Mouse (Mus musculus) heart, embryonic 16.5 days (tissue): ENCODE measurements around the gene Creb3l2. TPM values are rescaled to one million over a fixed set of nuclear protein-coding genes. Genes with fewer than 3 reads are reported as not detected.

Experiments used
- ATAC-seq: fragments of 200-750 bp; cut with Nextera tagmentation; replicated peaks from 2 replicates; pipeline ENCODE4 v1.8.0; 2017; ENCODE audit warnings: moderate number of reproducible peaks; ENCODE audit not compliant: insufficient read depth, low FRiP score; ENCODE audit errors: extremely low read depth
- H3K27ac ChIP-seq: fragments of 300-500 bp; sonication (generic); 2 replicates; pipeline ENCODE4 v1.5.1; 2014; ENCODE audit warnings: mild to moderate bottlenecking, low read length, control low read depth, moderate library complexity
- H3K27me3 ChIP-seq: fragments of 300-500 bp; sonication (generic); 2 replicates; pipeline ENCODE4 v1.6.1; 2014; ENCODE audit warnings: low read length, mixed read lengths; ENCODE audit not compliant: control insufficient read depth, insufficient read depth
- H3K36me3 ChIP-seq: fragments of 300-500 bp; sonication (generic); 2 replicates; pipeline ENCODE4 v1.6.1; 2014; ENCODE audit not compliant: control insufficient read depth, insufficient read depth
- H3K4me1 ChIP-seq: fragments of 300-500 bp; sonication (generic); 2 replicates; pipeline ENCODE4 v1.6.1; 2014; ENCODE audit warnings: low read length, mixed read lengths; ENCODE audit not compliant: control insufficient read depth, insufficient read depth
- H3K4me2 ChIP-seq: fragments of 300-500 bp; sonication (generic); 2 replicates; pipeline ENCODE4 v1.6.1; 2014; ENCODE audit warnings: low read depth, mild to moderate bottlenecking, control low read depth, low read length
- H3K4me3 ChIP-seq: fragments of 300-500 bp; sonication (generic); 2 replicates; pipeline ENCODE4 v1.5.1; 2014; ENCODE audit warnings: mild to moderate bottlenecking, control low read depth, low read length
- H3K9ac ChIP-seq: fragments of 300-500 bp; sonication (generic); 2 replicates; pipeline ENCODE4 v1.6.1; 2014; ENCODE audit warnings: low read length, control low read depth
- H3K9me3 ChIP-seq: fragments of 300-500 bp; sonication (generic); replicated peaks from 2 replicates; pipeline ENCODE4 v1.6.1; 2016; ENCODE audit warnings: low read length; ENCODE audit not compliant: control insufficient read depth
- WGBS: fragments of 180-500 bp; shearing (Covaris S2); extraction: QIAGEN DNeasy Blood & Tissue Kit; methylation state at CpG from one replicate; pipeline ENCODE4 v1.1.7; 2014; 5-methylcytosine and 5-hydroxymethylcytosine counted together
- polyA plus RNA-seq: library from polyadenylated mRNA; unstranded; fragments of >200 nt; fragmentation: Nextera tagmentation; extraction: Ambion mirVana; gene quantifications from 2 replicates; pipeline ENCODE4 v1.2.1, GENCODE M21; 2015

Gene Creb3l2
- polyA plus RNA-seq, 1 experiment from 2014 or later, result 28.2 TPM

GRCm38 (mm10) chr6:37282659-37283058 lies 159.3 kb downstream of the Creb3l2 start:
- Histone ChIP-seq H3K4me3 (no peak overlapping the region), H3K4me2 (no peak overlapping the region), H3K27me3 (no peaks in the 10 kb centered on the region), H3K27ac (no peak overlapping the region), H3K4me1 (peaks cover 14% of the 10 kb centered on the region), H3K9ac (no peak overlapping the region), H3K36me3 (no peaks in the 10 kb centered on the region), H3K9me3 (no peaks in the 10 kb centered on the region)
- peak; percentile 32; the same call in 1 of the 2 replicates for ATAC-seq
- 10% methylated on average over 1 of the region's 1 CpGs for WGBS

Other genes starting within 250 kb of the Creb3l2 start
- gene Dgki, start 142.0 kb downstream of the Creb3l2 start, polyA plus RNA-seq, result 0.47 and 0.62 TPM in 2 replicates
- not detected in 2 replicates for gene Akr1d1, start 88.0 kb upstream of the Creb3l2 start, polyA plus RNA-seq